Mouse (Mus musculus) mature B cell (primary cell): ENCODE results near the gene Atm.

Source experiments
- in situ Hi-C: fragments of 300-500 bp; cut with MboI; formaldehyde crosslinking; loops from 2 replicates; pipeline ENCODE4 v1.14.3; 2019

The Atm gene

DNA sequence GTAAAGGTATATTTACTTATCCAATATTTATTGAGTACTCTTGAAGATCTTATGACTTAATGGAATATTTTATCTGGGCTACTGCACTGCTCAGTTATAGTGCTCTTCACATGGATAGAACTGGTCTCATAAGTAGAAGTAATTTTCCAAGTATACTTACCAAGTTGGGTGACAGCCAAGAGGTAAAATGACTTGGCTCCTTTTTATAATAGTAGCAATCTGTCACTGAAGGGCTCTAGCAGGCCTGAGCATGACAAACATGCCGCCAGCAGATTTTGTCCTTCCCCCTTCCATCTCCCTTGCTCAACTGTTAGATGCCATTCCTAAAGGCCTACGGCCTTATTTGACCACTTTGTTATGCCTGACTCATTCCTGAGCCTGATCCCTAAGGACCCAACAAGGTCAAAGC is 127.6 kb downstream of the Atm start:
- in situ Hi-C loops, result no loop called here

GRCm38 (mm10) chr9:53408548-53408947 is 128.0 kb downstream of the Atm start:
- in situ Hi-C loops, result no loop called here

GRCm38 (mm10) chr9:53404753-53405722 is 131.5 kb downstream of the Atm start:
- in situ Hi-C loops, result no loop called here

DNA sequence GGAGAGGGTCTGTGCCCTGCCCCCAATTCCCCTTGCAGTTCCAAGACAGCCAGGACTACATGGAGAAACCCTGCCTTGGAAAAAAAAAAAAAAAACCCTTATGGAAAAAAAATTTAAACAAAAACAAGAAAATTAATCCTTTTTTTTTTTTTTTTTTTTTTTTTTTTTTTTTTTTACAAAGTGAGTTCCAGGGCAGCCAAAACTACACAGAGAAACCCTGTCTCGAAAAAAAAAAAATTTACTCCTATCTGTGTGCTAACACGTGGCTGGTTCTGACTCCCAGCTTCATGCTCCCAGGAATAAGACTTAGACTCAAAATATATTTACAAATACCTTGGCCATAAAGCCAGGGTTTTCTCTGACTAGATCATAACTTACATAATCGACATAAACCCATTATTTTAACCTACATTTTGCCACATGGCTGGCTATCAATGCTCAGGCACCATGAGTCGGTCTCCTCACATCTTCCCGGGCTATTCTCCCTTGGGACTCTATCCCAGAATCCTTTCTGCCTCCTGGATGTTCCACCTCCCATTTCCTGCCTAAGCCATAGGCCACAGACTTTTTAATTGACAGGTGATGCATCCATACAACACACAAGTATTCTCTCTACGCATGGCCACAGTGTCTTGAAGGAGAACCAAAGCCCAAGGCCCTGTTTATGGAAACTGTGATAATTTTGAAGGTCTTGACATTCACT is 132.3 kb downstream of the Atm start:
- in situ Hi-C loops, result no loop called here

GRCm38 (mm10) chr9:53402991-53403390 is 133.5 kb downstream of the Atm start:
- in situ Hi-C loops, result no loop called here

DNA sequence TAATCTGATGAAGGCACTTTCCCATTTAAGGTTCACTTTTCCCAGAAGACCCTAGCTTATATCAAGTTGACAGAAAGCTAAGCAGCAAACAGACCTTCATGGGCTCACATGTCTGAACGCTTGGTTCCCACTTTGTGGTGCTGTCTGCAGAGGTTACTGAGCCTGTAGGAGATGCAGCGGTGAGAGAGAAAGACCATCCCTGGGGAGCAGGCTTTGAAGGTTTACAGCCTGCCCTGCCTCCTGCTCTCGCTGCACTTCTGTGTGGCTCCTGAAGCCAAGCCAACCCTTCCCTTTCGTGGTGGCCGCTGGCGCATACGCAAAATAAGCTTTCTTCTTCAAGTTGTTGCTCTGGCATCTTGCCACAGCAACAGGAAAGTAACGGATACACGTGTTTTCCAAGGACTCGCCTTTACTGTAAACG is 134.2 kb downstream of the Atm start, which contains the start of gene 4930550C14Rik:
TSS of gene 4930550C14Rik (plus strand) at position 35 of the 421 bp plus-strand sequence.
- in situ Hi-C loops, result no loop called here

GRCm38 (mm10) chr9:53401146-53401545 is 135.4 kb downstream of the Atm start:
- in situ Hi-C loops, result no loop called here

GRCm38 (mm10) chr9:53400696-53401095 is 135.8 kb downstream of the Atm start:
- in situ Hi-C loops, result no loop called here

GRCm38 (mm10) chr9:53399537-53399936 is 137.0 kb downstream of the Atm start:
- in situ Hi-C loops, result loop anchor here (10.0 kb wide), 1 partner anchor 145 kb away; no protein-coding TSS in a partner anchor

DNA sequence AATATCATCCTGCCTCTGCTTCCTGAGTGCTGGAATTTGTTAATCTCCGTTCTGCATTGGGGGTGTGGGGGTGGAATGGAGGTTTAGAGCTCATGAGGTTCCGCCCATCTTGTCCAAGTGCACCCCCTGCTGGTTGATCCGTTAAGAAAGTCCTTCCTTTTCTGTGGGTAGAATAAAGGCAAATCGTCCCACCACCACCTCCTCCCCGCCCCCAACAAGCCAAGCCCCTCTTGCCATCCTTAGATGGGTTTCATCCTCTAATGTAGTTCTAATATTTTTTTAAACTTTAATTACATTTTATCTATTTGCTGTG is 138.2 kb downstream of the Atm start:
- in situ Hi-C loops, result loop anchor here (10.0 kb wide), 1 partner anchor 144 kb away; no protein-coding TSS in a partner anchor

GRCm38 (mm10) chr9:53397685-53398387 is 138.7 kb downstream of the Atm start:
- in situ Hi-C loops, result loop anchor here (10.0 kb wide), 1 partner anchor 143 kb away; no protein-coding TSS in a partner anchor

DNA sequence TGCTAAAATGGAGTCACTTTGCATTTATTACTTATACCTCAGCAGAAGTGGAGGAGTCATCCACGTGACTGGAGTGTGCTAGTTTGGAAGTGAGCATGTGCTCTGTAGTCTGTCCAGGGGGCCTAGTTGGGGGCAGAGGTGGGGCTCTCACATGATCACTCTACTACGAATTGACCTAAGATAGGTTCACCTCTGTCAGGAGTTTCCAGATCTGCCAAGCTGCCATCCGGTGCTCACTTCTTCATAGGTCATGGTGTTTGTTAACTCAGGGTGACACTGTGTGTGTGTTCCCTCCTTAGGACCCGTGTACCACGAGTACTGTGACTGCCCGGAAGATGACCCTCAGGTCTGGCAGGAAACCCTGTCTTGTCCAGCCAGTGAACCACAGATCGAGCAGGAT is 146.4 kb downstream of the Atm start:
- in situ Hi-C loops, result loop anchor here (10.0 kb wide), 1 partner anchor 135 kb away; no protein-coding TSS in a partner anchor
